Mouse (Mus musculus): ENCODE data around the gene Mdk. TPM values are rescaled to one million over a fixed set of nuclear protein-coding genes. Genes with fewer than 3 reads are reported as not detected.

The Mdk gene
- polyA plus RNA-seq, 1 experiment from 2014 or later = 639 TPM

GRCm38 (mm10) chr2:91930761-91931291, 1.3 kb downstream of the Mdk start:
- H3K4me1 ChIP-seq (replicated peaks; ENCODE audit: insufficient read depth, low read length) = peaks cover 18% of the 10 kb centered on the region; the same call in 1 of the 2 replicates
- no peaks in the 10 kb centered on the region for H3K9me3 ChIP-seq (replicated peaks; ENCODE audit: low read length)
- H3K4me3 ChIP-seq (replicated peaks; ENCODE audit: low read depth, low read length) = peak overlapping the region; percentile 55
- TF ChIP-seq CTCF (IDR thresholded peaks at IDR 0.05; ENCODE audit: low read depth) = no peak; the same call in 1 of the 2 replicates
- 12% methylated on average over 23 of the region's 23 CpGs for WGBS
- no peak for DNase-seq (ENCODE audit: low spot score)
- peaks cover 16% of the 10 kb centered on the region; the same call in 1 of the 2 replicates for H3K36me3 ChIP-seq (ENCODE audit: insufficient read depth, low read length)
- H3K27me3 ChIP-seq (ENCODE audit: insufficient read depth, low read length) = no peaks in the 10 kb centered on the region
- 0 out of 2 replicates have a peak, but pooled peaks have one; percentile 3 for ATAC-seq (replicated peaks; ENCODE audit: low FRiP score, low read depth)
- H3K27ac ChIP-seq = peak overlapping the region; percentile 87
- H3K4me2 ChIP-seq (ENCODE audit: low read length) = peak overlapping the region; percentile 70
- peak overlapping the region; percentile 79 for H3K9ac ChIP-seq (ENCODE audit: low read depth, low read length)

GRCm38 (mm10) chr2:91929936-91930335, 2.2 kb downstream of the Mdk start:
- ATAC-seq (replicated peaks; ENCODE audit: low FRiP score, low read depth) (no peak), DNase-seq (ENCODE audit: low spot score) (peak; percentile 83)
- Histone ChIP-seq H3K27me3 (ENCODE audit: insufficient read depth, low read length) (no peaks in the 10 kb centered on the region), H3K4me3 (replicated peaks; ENCODE audit: low read depth, low read length) (peak overlapping the region; percentile 55), H3K4me2 (ENCODE audit: low read length) (peak overlapping the region; percentile 70), H3K36me3 (ENCODE audit: insufficient read depth, low read length) (0 out of 2 replicates have a peak, but pooled peaks cover 8% of the 10 kb centered on the region), H3K9me3 (replicated peaks; ENCODE audit: low read length) (no peaks in the 10 kb centered on the region), H3K9ac (ENCODE audit: low read depth, low read length) (no peak overlapping the region), H3K4me1 (replicated peaks; ENCODE audit: insufficient read depth, low read length) (peaks cover 18% of the 10 kb centered on the region; the same call in 1 of the 2 replicates), H3K27ac (no peak overlapping the region)
- TF ChIP-seq CTCF (IDR thresholded peaks at IDR 0.05; ENCODE audit: low read depth) = peak; percentile 84
- 18% methylated on average over 11 of the region's 12 CpGs for WGBS

- ATAC-seq (replicated peaks; ENCODE audit: low FRiP score, low read depth) = no peak
- no peak for DNase-seq (ENCODE audit: low spot score)
- Histone ChIP-seq H3K36me3 (ENCODE audit: insufficient read depth, low read length) (0 out of 2 replicates have a peak, but pooled peaks cover 4% of the 10 kb centered on the region), H3K4me3 (replicated peaks; ENCODE audit: low read depth, low read length) (no peak overlapping the region), H3K27me3 (ENCODE audit: insufficient read depth, low read length) (0 out of 2 replicates have a peak, but pooled peaks cover 5% of the 10 kb centered on the region), H3K9ac (ENCODE audit: low read depth, low read length) (no peak overlapping the region), H3K4me2 (ENCODE audit: low read length) (no peak overlapping the region), H3K4me1 (replicated peaks; ENCODE audit: insufficient read depth, low read length) (peaks cover 18% of the 10 kb centered on the region; the same call in 1 of the 2 replicates), H3K9me3 (replicated peaks; ENCODE audit: low read length) (no peaks in the 10 kb centered on the region), H3K27ac (no peak overlapping the region)
- TF ChIP-seq CTCF (IDR thresholded peaks at IDR 0.05; ENCODE audit: low read depth) = no peak
- 58% methylated on average over 3 of the region's 3 CpGs for WGBS
Observed at GRCm38 (mm10) chr2:91929455-91929854, 2.6 kb downstream of the Mdk start.

GRCm38 (mm10) chr2:91928534-91929350, 3.4 kb downstream of the Mdk start:
- H3K4me1 ChIP-seq (replicated peaks; ENCODE audit: insufficient read depth, low read length) = peaks cover 18% of the 10 kb centered on the region; the same call in 1 of the 2 replicates
- ATAC-seq (replicated peaks; ENCODE audit: low FRiP score, low read depth) (no peak), DNase-seq (ENCODE audit: low spot score) (no peak)
- peaks cover 8% of the 10 kb centered on the region; the same call in 1 of the 2 replicates for H3K27me3 ChIP-seq (ENCODE audit: insufficient read depth, low read length)
- H3K9me3 ChIP-seq (replicated peaks; ENCODE audit: low read length) = no peaks in the 10 kb centered on the region
- H3K36me3 ChIP-seq (ENCODE audit: insufficient read depth, low read length) = 0 out of 2 replicates have a peak, but pooled peaks cover 4% of the 10 kb centered on the region
- TF ChIP-seq CTCF (IDR thresholded peaks at IDR 0.05; ENCODE audit: low read depth) = no peak
- no peak overlapping the region for H3K27ac ChIP-seq
- H3K9ac ChIP-seq (ENCODE audit: low read depth, low read length) = no peak overlapping the region
- H3K4me2 ChIP-seq (ENCODE audit: low read length) = no peak overlapping the region
- 78% methylated on average over 23 of the region's 23 CpGs for WGBS
- no peak overlapping the region for H3K4me3 ChIP-seq (replicated peaks; ENCODE audit: low read depth, low read length)

GRCm38 (mm10) chr2:91927826-91928533, 4.1 kb downstream of the Mdk start:
- H3K27ac ChIP-seq = no peak overlapping the region
- ATAC-seq (replicated peaks; ENCODE audit: low FRiP score, low read depth) (no peak), DNase-seq (ENCODE audit: low spot score) (peak; percentile 81)
- no peak overlapping the region for H3K4me3 ChIP-seq (replicated peaks; ENCODE audit: low read depth, low read length)
- no peak overlapping the region for H3K9ac ChIP-seq (ENCODE audit: low read depth, low read length)
- no peak overlapping the region; the same call in 1 of the 2 replicates for H3K4me2 ChIP-seq (ENCODE audit: low read length)
- H3K36me3 ChIP-seq (ENCODE audit: insufficient read depth, low read length) = no peaks in the 10 kb centered on the region
- 46% methylated on average over 34 of the region's 34 CpGs for WGBS
- H3K9me3 ChIP-seq (replicated peaks; ENCODE audit: low read length) = no peaks in the 10 kb centered on the region
- TF ChIP-seq CTCF (IDR thresholded peaks at IDR 0.05; ENCODE audit: low read depth) = peak; percentile 74
- H3K4me1 ChIP-seq (replicated peaks; ENCODE audit: insufficient read depth, low read length) = peaks cover 14% of the 10 kb centered on the region; the same call in 1 of the 2 replicates
- H3K27me3 ChIP-seq (ENCODE audit: insufficient read depth, low read length) = peaks cover 14% of the 10 kb centered on the region

GRCm38 (mm10) chr2:91926949-91927348, 5.1 kb downstream of the Mdk start, which contains the start of gene Chrm4:
Gene Chrm4, plus strand, starts transcription at chr2:91927249.
- Histone ChIP-seq H3K9ac (ENCODE audit: low read depth, low read length) (no peak within 1 kb of the TSS), H3K27me3 (ENCODE audit: insufficient read depth, low read length) (peaks cover 24% of the 10 kb centered on the region), H3K4me3 (replicated peaks; ENCODE audit: low read depth, low read length) (no peak within 1 kb of the TSS), H3K27ac (no peak within 1 kb of the TSS), H3K4me1 (replicated peaks; ENCODE audit: insufficient read depth, low read length) (peaks cover 15% of the 10 kb centered on the region; the same call in 1 of the 2 replicates), H3K9me3 (replicated peaks; ENCODE audit: low read length) (no peaks in the 10 kb centered on the region), H3K4me2 (ENCODE audit: low read length) (no peak within 1 kb of the TSS; the same call in 1 of the 2 replicates), H3K36me3 (ENCODE audit: insufficient read depth, low read length) (no peaks in the 10 kb centered on the region)
- ATAC-seq (replicated peaks; ENCODE audit: low FRiP score, low read depth) (no peak), DNase-seq (ENCODE audit: low spot score) (no peak)
- no peak for TF ChIP-seq CTCF (IDR thresholded peaks at IDR 0.05; ENCODE audit: low read depth)
- WGBS = 68% methylated on average over 3 of the region's 3 CpGs
